ENCODE assay signal across 14 mouse cellular contexts in genomic region chr10:96104158-96104557, GRCm38 (mm10). TPM values are rescaled to one million over a fixed set of nuclear protein-coding genes. Genes with fewer than 3 reads are reported as not detected.
DNase-seq lines count a peak whose midpoint lies in the region; ATAC-seq and TF ChIP-seq lines count a peak whose summit lies in the region.
"Had no signal": no experiment of that assay in that cellular context is flagged by ENCODE, and none has a peak within 500 bp of the region (broad histone marks: within the 10 kb centered on the region; RNA-seq: fewer than 3 reads in every experiment).

No protein-coding gene starts in this region.

- 0 out of 2 replicates have a peak, but pooled peaks cover 5% of the 10 kb centered on the region for H3K4me1 ChIP-seq in liver, embryonic 15.5 days (replicated peaks)
- H3K4me1 ChIP-seq: heart, embryonic 15.5 days had no signal

- no peak overlapping the region for H3K27ac ChIP-seq in left cerebral cortex, adult 2 months
- H3K27ac ChIP-seq in liver, embryonic 15.5 days (replicated peaks), result no peak overlapping the region
- H3K27ac ChIP-seq: heart, embryonic 15.5 days had no signal

- no peak overlapping the region for H3K9ac ChIP-seq in liver, embryonic 15.5 days
- H3K9ac ChIP-seq: heart, embryonic 15.5 days had no signal

- H3K4me3 ChIP-seq in left cerebral cortex, adult 2 months, result no peak overlapping the region
- no peak overlapping the region for H3K4me3 ChIP-seq in liver, embryonic 15.5 days (replicated peaks)
- H3K4me3 ChIP-seq: heart, embryonic 15.5 days had no signal

- ATAC-seq in CD4-positive, CD25-positive, alpha-beta regulatory T cell, adult 4 months, result no peak
- ATAC-seq in liver, embryonic 15.5 days (ENCODE audit: insufficient read depth), result no peak
- ATAC-seq: Patski had no signal

- TF ChIP-seq CTCF in left cerebral cortex, adult 2 months (IDR thresholded peaks at IDR 0.05), result peak; percentile 32

- WGBS in liver, embryonic 15.5 days (ENCODE audit: insufficient replicate concordance), result 24% methylated on average over 3 of the region's 3 CpGs

- 0 out of 2 replicates have a peak overlapping the region, but pooled peaks have one; percentile 0 for H3K4me2 ChIP-seq in liver, embryonic 15.5 days
- H3K4me2 ChIP-seq: heart, embryonic 15.5 days had no signal

- peak; percentile 22 for DNase-seq in CD4-positive, CD25-positive, alpha-beta regulatory T cell, adult 2 months (ENCODE audit: low read depth, low spot score)
- no peak for DNase-seq in left cerebral cortex, adult 2 months (ENCODE audit: extremely low spot score in 1 of 2, low spot score in 2 of 2)
- DNase-seq in left cerebral cortex, adult 11 months (ENCODE audit: low spot score), result no peak
- DNase-seq in NIH3T3 (ENCODE audit: low read depth), result peak; percentile 25
- DNase-seq in urinary bladder, postnatal 10 days (ENCODE audit: low spot score), result no peak
- DNase-seq in kidney, adult 8-10 months, result no peak
- DNase-seq: adrenal gland, postnatal 14 days; lung, postnatal 4 days had no signal

- intact Hi-C loops in left cerebral cortex, adult 2 months (cut with DNase I), result no loop called here

- H3K27me3 ChIP-seq in liver, embryonic 15.5 days, result no peaks in the 10 kb centered on the region
- H3K27me3 ChIP-seq: heart, embryonic 15.5 days had no signal

- H3K36me3 ChIP-seq in liver, embryonic 15.5 days (replicated peaks), result no peaks in the 10 kb centered on the region
- H3K36me3 ChIP-seq: heart, embryonic 15.5 days had no signal

- H3K9me3 ChIP-seq in liver, embryonic 15.5 days (replicated peaks), result no peaks in the 10 kb centered on the region
- H3K9me3 ChIP-seq: heart, embryonic 15.5 days had no signal

RNA-seq across cellular contexts. Expression of gene Gm5426, which starts 32.2 kb away (rescaled TPM):
- polyA plus RNA-seq in CD4-positive, CD25-positive, alpha-beta regulatory T cell, adult 4 months (2017; shearing (Covaris generic)), result not detected
- not detected for total RNA-seq in left cerebral cortex, adult 2 months (2021)
- not detected in 2 replicates for polyA plus RNA-seq in liver, embryonic 15.5 days (2015; fragmentation: Nextera tagmentation; extraction: Ambion mirVana)
- total RNA-seq: adrenal gland, postnatal 14 days had no signal
- polyA plus RNA-seq: heart, embryonic 15.5 days; limb, embryonic 11.5 days; Patski; testis, adult 2 months had no signal

Comparison
In these comparisons a context has a peak if more than half of its experiments do, and no peak if none do; other contexts are left out.
1. DNase-seq: peak in CD4-positive, CD25-positive, alpha-beta regulatory T cell, adult 2 months (single experiment) and NIH3T3 (single experiment); none in left cerebral cortex, adult 2 months (0 of 2), left cerebral cortex, adult 11 months (single experiment), urinary bladder, postnatal 10 days (single experiment) and kidney, adult 8-10 months (0 of 2).